Mouse (Mus musculus): Measurements from ENCODE around the gene Tfb2m. TPM values are rescaled to one million over a fixed set of nuclear protein-coding genes. Genes with fewer than 3 reads are reported as not detected.

Tfb2m gene
- polyA plus RNA-seq, 1 experiment from 2014 or later, result 37.2 TPM

DNA sequence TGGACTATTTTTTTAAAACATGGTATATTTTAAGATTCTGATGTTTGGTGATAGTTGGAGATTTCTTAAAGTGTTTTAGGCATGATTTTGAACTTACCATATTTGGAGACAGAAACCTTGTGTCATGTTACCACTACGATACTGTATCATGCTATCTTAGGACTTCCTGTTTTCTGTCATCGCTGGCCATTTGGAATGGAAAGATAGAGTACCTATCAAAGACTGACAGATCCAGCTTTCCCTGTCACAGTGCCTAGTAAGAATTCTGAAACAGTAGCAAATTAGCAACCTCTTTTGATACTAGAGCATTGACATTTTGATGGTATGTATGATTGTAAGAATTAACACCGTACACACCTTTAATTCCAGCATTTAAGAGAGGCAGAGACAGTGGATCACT is 5.3 kb upstream of the Tfb2m start:
- H3K27me3 ChIP-seq (replicated peaks; ENCODE audit: control insufficient read depth, insufficient read depth, low read length), result no peaks in the 10 kb centered on the region
- no peak overlapping the region for H3K4me3 ChIP-seq (ENCODE audit: low read depth, low read length)
- DNase-seq (ENCODE audit: low spot score), result no peak
- H3K27ac ChIP-seq (ENCODE audit: low read depth, low read length), result no peak overlapping the region
- no peak overlapping the region for H3K4me2 ChIP-seq (ENCODE audit: low read length)
- peaks cover 10% of the 10 kb centered on the region; the same call in 1 of the 2 replicates for H3K4me1 ChIP-seq (ENCODE audit: control insufficient read depth, insufficient read depth, low read length)
- H3K9ac ChIP-seq (ENCODE audit: low read length), result no peak overlapping the region
- WGBS, result 92% methylated on average over 3 of the region's 3 CpGs
- no peak for ATAC-seq
- H3K36me3 ChIP-seq (ENCODE audit: control insufficient read depth, insufficient read depth, low read length), result no peaks in the 10 kb centered on the region
- H3K9me3 ChIP-seq (replicated peaks; ENCODE audit: control insufficient read depth, low read length), result no peaks in the 10 kb centered on the region

DNA sequence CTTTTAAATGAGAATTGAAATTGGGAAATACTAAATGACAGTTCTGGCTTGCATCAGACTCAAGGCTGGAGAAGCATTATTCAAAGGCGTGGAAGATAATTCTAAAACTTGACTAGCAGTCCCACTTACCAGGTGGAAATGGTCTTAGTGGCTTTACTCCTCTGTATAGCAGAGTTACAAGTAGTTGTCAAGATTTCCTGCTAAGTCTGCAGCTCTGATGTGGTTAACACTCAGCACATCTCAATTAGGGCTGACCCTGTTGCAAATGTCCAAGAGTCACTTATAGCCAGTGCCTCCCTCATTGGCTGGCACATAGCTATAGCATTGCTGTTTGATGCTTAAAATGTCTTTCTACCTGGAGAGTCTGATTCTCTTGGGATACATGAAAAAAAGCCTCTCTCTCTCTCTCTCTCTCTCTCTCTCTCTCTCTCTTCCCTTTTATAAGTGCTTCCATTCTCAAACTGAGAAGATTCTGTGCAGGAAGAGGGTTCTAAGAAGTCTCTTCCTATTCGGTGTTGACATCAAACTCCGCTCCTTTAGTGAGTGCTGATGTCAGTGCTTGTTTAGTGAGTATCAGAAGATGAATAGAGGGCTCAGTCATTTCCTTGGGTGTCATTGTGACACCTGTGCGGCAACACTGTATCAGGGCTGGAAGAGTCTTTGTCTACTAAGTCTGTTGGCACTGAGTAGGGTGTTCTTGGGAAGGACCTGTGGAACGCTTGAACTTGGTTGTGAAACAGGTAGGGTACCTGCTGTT is 3.1 kb upstream of the Tfb2m start:
- Histone ChIP-seq H3K4me3 (ENCODE audit: low read depth, low read length) (no peak overlapping the region), H3K4me1 (ENCODE audit: control insufficient read depth, insufficient read depth, low read length) (peaks cover 14% of the 10 kb centered on the region), H3K27ac (ENCODE audit: low read depth, low read length) (no peak overlapping the region), H3K4me2 (ENCODE audit: low read length) (no peak overlapping the region), H3K9ac (ENCODE audit: low read length) (no peak overlapping the region), H3K36me3 (ENCODE audit: control insufficient read depth, insufficient read depth, low read length) (no peaks in the 10 kb centered on the region), H3K27me3 (replicated peaks; ENCODE audit: control insufficient read depth, insufficient read depth, low read length) (no peaks in the 10 kb centered on the region), H3K9me3 (replicated peaks; ENCODE audit: control insufficient read depth, low read length) (no peaks in the 10 kb centered on the region)
- 95% methylated on average over 5 of the region's 5 CpGs for WGBS
- no peak for DNase-seq (ENCODE audit: low spot score)
- ATAC-seq, result no peak

DNA sequence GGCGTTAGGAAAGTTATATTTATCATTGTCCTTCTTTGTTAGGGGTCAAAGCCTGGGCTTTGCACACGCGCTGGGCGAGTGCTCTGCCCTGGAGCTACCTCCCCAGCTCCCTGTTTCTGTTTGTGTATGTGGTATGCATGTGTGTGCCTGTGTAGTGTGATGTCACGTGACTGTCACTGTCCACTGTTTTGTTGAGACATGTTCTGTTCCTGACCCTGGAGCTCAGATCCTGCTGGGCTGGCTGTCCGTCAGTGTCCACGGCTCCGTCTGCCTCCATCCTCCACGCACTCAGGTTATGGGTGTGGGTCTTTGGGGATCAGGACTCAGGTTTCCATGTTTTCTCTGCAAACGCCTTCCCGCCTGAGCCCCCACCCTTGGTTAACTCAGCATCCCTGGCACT is 2.2 kb upstream of the Tfb2m start:
- H3K27me3 ChIP-seq (replicated peaks; ENCODE audit: control insufficient read depth, insufficient read depth, low read length), result no peaks in the 10 kb centered on the region
- H3K36me3 ChIP-seq (ENCODE audit: control insufficient read depth, insufficient read depth, low read length), result 0 out of 2 replicates have a peak, but pooled peaks cover 3% of the 10 kb centered on the region
- peak overlapping the region; percentile 18; the same call in 1 of the 2 replicates for H3K9ac ChIP-seq (ENCODE audit: low read length)
- no peak overlapping the region for H3K27ac ChIP-seq (ENCODE audit: low read depth, low read length)
- no peak overlapping the region for H3K4me3 ChIP-seq (ENCODE audit: low read depth, low read length)
- H3K9me3 ChIP-seq (replicated peaks; ENCODE audit: control insufficient read depth, low read length), result no peaks in the 10 kb centered on the region
- peaks cover 14% of the 10 kb centered on the region for H3K4me1 ChIP-seq (ENCODE audit: control insufficient read depth, insufficient read depth, low read length)
- DNase-seq (ENCODE audit: low spot score) (no peak), ATAC-seq (no peak)
- peak overlapping the region; percentile 64; the same call in 1 of the 2 replicates for H3K4me2 ChIP-seq (ENCODE audit: low read length)
- 86% methylated on average over 11 of the region's 11 CpGs for WGBS

GRCm38 (mm10) chr1:179547176-179547575 is 1.1 kb upstream of the Tfb2m start:
- WGBS, result 5% methylated on average over 5 of the region's 5 CpGs
- peak; percentile 31 for DNase-seq (ENCODE audit: low spot score)
- ATAC-seq, result no peak

DNA sequence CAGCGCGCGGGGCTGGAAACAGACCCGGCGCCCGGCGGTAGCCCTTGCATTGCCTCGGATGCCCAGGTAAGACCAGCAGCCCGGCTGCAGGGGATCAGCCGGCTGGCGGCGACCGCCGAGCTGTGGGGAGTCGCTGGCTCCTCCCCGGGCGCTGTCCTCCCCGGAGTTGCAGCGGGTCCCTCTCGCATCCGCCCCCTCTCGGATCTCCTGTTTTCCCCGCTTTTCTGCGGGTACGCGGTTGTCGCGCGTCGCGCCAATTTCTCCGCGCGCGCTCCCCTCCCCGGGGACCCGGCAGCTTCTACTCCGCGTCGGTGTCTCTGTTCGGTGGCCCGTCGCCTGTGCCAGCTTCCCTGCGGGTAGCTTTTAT is 467 bp upstream of the Tfb2m start:
- H3K4me3 ChIP-seq (ENCODE audit: low read depth, low read length), result peak overlapping the region; percentile 71
- ATAC-seq (peak; percentile 87), DNase-seq (ENCODE audit: low spot score) (peak; percentile 79)
- peak overlapping the region; percentile 64 for H3K4me2 ChIP-seq (ENCODE audit: low read length)
- WGBS, result under 1% methylated on average over 34 of the region's 44 CpGs
- H3K9me3 ChIP-seq (replicated peaks; ENCODE audit: control insufficient read depth, low read length), result no peaks in the 10 kb centered on the region
- H3K4me1 ChIP-seq (ENCODE audit: control insufficient read depth, insufficient read depth, low read length), result peaks cover 14% of the 10 kb centered on the region
- H3K9ac ChIP-seq (ENCODE audit: low read length), result peak overlapping the region; percentile 79
- 0 out of 2 replicates have a peak, but pooled peaks cover 5% of the 10 kb centered on the region for H3K36me3 ChIP-seq (ENCODE audit: control insufficient read depth, insufficient read depth, low read length)
- no peaks in the 10 kb centered on the region for H3K27me3 ChIP-seq (replicated peaks; ENCODE audit: control insufficient read depth, insufficient read depth, low read length)
- H3K27ac ChIP-seq (ENCODE audit: low read depth, low read length), result peak overlapping the region; percentile 94

More at GRCm38 (mm10) chr1:179547176-179547575, 1.1 kb upstream of the Tfb2m start:
- Histone ChIP-seq H3K4me3 (ENCODE audit: low read depth, low read length) (peak overlapping the region; percentile 71), H3K9ac (ENCODE audit: low read length) (peak overlapping the region; percentile 79), H3K9me3 (replicated peaks; ENCODE audit: control insufficient read depth, low read length) (no peaks in the 10 kb centered on the region), H3K27me3 (replicated peaks; ENCODE audit: control insufficient read depth, insufficient read depth, low read length) (no peaks in the 10 kb centered on the region), H3K4me2 (ENCODE audit: low read length) (peak overlapping the region; percentile 64), H3K4me1 (ENCODE audit: control insufficient read depth, insufficient read depth, low read length) (peaks cover 14% of the 10 kb centered on the region), H3K27ac (ENCODE audit: low read depth, low read length) (0 out of 2 replicates have a peak overlapping the region, but pooled peaks have one; percentile 94), H3K36me3 (ENCODE audit: control insufficient read depth, insufficient read depth, low read length) (0 out of 2 replicates have a peak, but pooled peaks cover 5% of the 10 kb centered on the region)

DNA sequence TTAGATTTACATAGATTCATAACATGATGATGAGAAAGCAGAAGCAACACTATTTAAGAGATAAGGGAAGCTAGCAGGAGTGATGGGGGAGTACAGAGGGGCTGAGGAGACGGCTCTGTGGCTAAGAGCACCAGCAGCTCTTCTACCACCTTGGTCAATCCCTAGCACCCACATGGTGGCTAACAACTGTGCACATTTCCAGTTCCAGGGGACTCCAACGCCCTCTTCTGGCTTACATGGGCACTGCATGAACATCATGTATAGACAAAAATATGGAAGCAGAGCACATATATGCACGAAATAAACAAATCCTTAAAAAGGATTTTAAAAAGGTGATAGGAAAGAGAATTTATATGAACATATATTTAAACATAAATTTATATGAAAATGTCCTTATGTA is 4.6 kb downstream of the Tfb2m start:
- ATAC-seq, result no peak
- Histone ChIP-seq H3K4me2 (ENCODE audit: low read length) (no peak overlapping the region), H3K4me3 (ENCODE audit: low read depth, low read length) (no peak overlapping the region), H3K27me3 (replicated peaks; ENCODE audit: control insufficient read depth, insufficient read depth, low read length) (no peaks in the 10 kb centered on the region), H3K9me3 (replicated peaks; ENCODE audit: control insufficient read depth, low read length) (no peaks in the 10 kb centered on the region), H3K9ac (ENCODE audit: low read length) (no peak overlapping the region), H3K4me1 (ENCODE audit: control insufficient read depth, insufficient read depth, low read length) (peaks cover 3% of the 10 kb centered on the region; the same call in 1 of the 2 replicates), H3K36me3 (ENCODE audit: control insufficient read depth, insufficient read depth, low read length) (peaks cover 34% of the 10 kb centered on the region), H3K27ac (ENCODE audit: low read depth, low read length) (no peak overlapping the region)
- WGBS, result 61% methylated on average over 3 of the region's 3 CpGs
- no peak for DNase-seq (ENCODE audit: low spot score)

- H3K9ac ChIP-seq (ENCODE audit: low read length), result no peak overlapping the region
- no peaks in the 10 kb centered on the region for H3K4me1 ChIP-seq (ENCODE audit: control insufficient read depth, insufficient read depth, low read length)
- H3K27ac ChIP-seq (ENCODE audit: low read depth, low read length), result no peak overlapping the region
- H3K36me3 ChIP-seq (ENCODE audit: control insufficient read depth, insufficient read depth, low read length), result peaks cover 34% of the 10 kb centered on the region
- ATAC-seq, result no peak
- no peak overlapping the region for H3K4me2 ChIP-seq (ENCODE audit: low read length)
- H3K9me3 ChIP-seq (replicated peaks; ENCODE audit: control insufficient read depth, low read length), result no peaks in the 10 kb centered on the region
- 94% methylated on average over 3 of the region's 3 CpGs for WGBS
- no peak overlapping the region for H3K4me3 ChIP-seq (ENCODE audit: low read depth, low read length)
- DNase-seq (ENCODE audit: low spot score), result no peak
- no peaks in the 10 kb centered on the region for H3K27me3 ChIP-seq (replicated peaks; ENCODE audit: control insufficient read depth, insufficient read depth, low read length)
Measured at GRCm38 (mm10) chr1:179539887-179540286, 6.2 kb downstream of the Tfb2m start.

DNA sequence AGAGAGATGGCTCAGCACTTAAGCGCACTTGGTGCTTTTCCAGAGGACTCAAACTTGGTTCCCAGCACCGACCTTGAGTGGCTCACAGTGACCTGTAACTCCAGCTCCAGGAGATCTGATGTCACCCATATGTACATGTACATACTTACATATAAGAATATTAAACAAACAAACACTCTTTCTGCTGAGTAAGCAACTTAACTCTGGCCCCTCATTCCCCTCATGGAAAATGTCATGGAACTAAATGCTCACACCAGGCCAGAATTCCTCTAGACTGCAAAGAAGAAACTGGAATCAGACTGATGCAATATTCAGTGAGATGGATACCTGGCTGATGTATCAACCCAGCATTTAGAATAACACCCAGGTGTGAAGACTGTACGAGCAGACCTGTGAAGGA is 7.0 kb downstream of the Tfb2m start:
- Histone ChIP-seq H3K27ac (ENCODE audit: low read depth, low read length) (no peak overlapping the region), H3K9me3 (replicated peaks; ENCODE audit: control insufficient read depth, low read length) (no peaks in the 10 kb centered on the region), H3K9ac (ENCODE audit: low read length) (no peak overlapping the region), H3K36me3 (ENCODE audit: control insufficient read depth, insufficient read depth, low read length) (peaks cover 34% of the 10 kb centered on the region), H3K4me3 (ENCODE audit: low read depth, low read length) (no peak overlapping the region), H3K4me2 (ENCODE audit: low read length) (no peak overlapping the region), H3K27me3 (replicated peaks; ENCODE audit: control insufficient read depth, insufficient read depth, low read length) (no peaks in the 10 kb centered on the region), H3K4me1 (ENCODE audit: control insufficient read depth, insufficient read depth, low read length) (no peaks in the 10 kb centered on the region)
- ATAC-seq (no peak), DNase-seq (ENCODE audit: low spot score) (no peak)
- WGBS, result 92% methylated on average over 3 of the region's 3 CpGs

- Histone ChIP-seq H3K36me3 (ENCODE audit: control insufficient read depth, insufficient read depth, low read length) (no peaks in the 10 kb centered on the region), H3K9me3 (replicated peaks; ENCODE audit: control insufficient read depth, low read length) (no peaks in the 10 kb centered on the region), H3K27me3 (replicated peaks; ENCODE audit: control insufficient read depth, insufficient read depth, low read length) (no peaks in the 10 kb centered on the region), H3K9ac (ENCODE audit: low read length) (no peak overlapping the region), H3K4me3 (ENCODE audit: low read depth, low read length) (no peak overlapping the region), H3K27ac (ENCODE audit: low read depth, low read length) (no peak overlapping the region), H3K4me1 (ENCODE audit: control insufficient read depth, insufficient read depth, low read length) (0 out of 2 replicates have a peak, but pooled peaks cover 2% of the 10 kb centered on the region), H3K4me2 (ENCODE audit: low read length) (no peak overlapping the region)
- no peak for DNase-seq (ENCODE audit: low spot score)
- no peak for ATAC-seq
- WGBS, result 89% methylated on average over 3 of the region's 3 CpGs
Measured at GRCm38 (mm10) chr1:179519901-179520300, 26.2 kb downstream of the Tfb2m start.

Measured in forebrain, embryonic 14.5 days (tissue).